Comparison of ENCODE assay signal across 19 mouse cellular contexts in the genomic region with DNA sequence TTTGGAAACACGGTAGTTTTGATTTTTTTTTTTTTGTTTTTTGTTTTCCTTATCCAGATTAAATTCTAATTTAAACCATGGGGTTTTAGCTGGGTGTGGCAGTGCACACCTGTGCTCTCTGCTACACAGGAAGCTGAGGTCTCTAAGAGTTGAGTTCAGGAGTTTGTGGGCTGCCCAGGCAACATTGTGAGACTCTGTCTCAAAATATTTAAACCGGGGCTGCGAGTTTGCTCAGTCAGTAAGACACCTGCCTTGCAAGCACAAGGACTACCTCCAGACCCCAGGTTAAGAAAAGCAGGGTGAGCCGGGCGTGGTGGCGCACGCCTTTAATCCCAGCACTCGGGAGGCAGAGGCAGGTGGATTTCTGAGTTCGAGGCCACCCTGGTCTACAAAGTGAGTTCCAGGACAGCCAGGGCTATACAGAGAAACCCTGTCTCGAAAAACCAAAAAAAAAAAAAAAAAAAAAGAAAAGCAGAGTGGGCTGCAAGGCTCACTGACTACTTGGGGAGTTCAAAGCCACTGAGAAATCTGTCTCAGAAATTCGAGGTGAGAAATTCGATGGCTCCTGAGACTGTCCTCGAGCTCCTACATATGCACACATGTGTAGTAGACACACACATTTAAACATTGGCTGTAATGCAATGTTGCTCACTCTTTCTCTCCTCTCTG. TPM values are rescaled to one million over a fixed set of nuclear protein-coding genes. Genes with fewer than 3 reads are reported as not detected.
A peak's percentile ranks its signal among the peaks of the same experiment; 100 is the strongest.
DNase-seq lines count a peak whose midpoint lies in the region; ATAC-seq lines count a peak whose summit lies in the region.
"Had no signal": no experiment of that assay in that cellular context is flagged by ENCODE, and none has a peak within 500 bp of the region (broad histone marks: within the 10 kb centered on the region; RNA-seq: fewer than 3 reads in every experiment).

No protein-coding gene starts in this region.

- WGBS in forebrain, embryonic 14.5 days, result 88% methylated on average over 11 of the region's 13 CpGs
- WGBS in forebrain, embryonic 16.5 days, result 86% methylated on average over 12 of the region's 13 CpGs
- WGBS in hindbrain, embryonic 10.5 days, result 91% methylated on average over 12 of the region's 13 CpGs

- H3K9ac ChIP-seq in forebrain, embryonic 14.5 days (ENCODE audit: low read length), result no peak overlapping the region
- H3K9ac ChIP-seq in forebrain, embryonic 16.5 days (replicated peaks; ENCODE audit: low read depth, low read length), result no peak overlapping the region
- H3K9ac ChIP-seq: forebrain, postnatal 0 days; heart, embryonic 12.5 days; hindbrain, embryonic 15.5 days; liver, postnatal 0 days; neural tube, embryonic 15.5 days; stomach, embryonic 15.5 days had no signal

- no peak for DNase-seq in forebrain, embryonic 14.5 days (ENCODE audit: low spot score)
- peak; percentile 58 for DNase-seq in CD4-positive, CD25-positive, alpha-beta regulatory T cell, adult 2 months (ENCODE audit: low read depth, low spot score)
- DNase-seq in thymus, postnatal 10 days (ENCODE audit: low spot score in 2 of 2), result peak; percentile 52 to 59
- DNase-seq in hindbrain, embryonic 10.5 days (ENCODE audit: low spot score), result no peak
- DNase-seq in frontal cortex, adult 2 months (ENCODE audit: extremely low spot score in 1 of 2, low spot score in 1 of 2), result no peak
- DNase-seq: cerebellum, adult 18-20 months; layer of hippocampus, adult 9-11 months had no signal

- H3K4me1 ChIP-seq in forebrain, embryonic 14.5 days (ENCODE audit: control insufficient read depth, insufficient read depth, low read length), result peaks cover 3% of the 10 kb centered on the region; the same call in 1 of the 2 replicates
- peaks cover 11% of the 10 kb centered on the region for H3K4me1 ChIP-seq in forebrain, embryonic 16.5 days (replicated peaks; ENCODE audit: control insufficient read depth, insufficient read depth, low read length)
- H3K4me1 ChIP-seq in hindbrain, embryonic 10.5 days (replicated peaks), result peaks cover 10% of the 10 kb centered on the region

- 0 out of 2 replicates have a peak, but pooled peaks have one; percentile 3 for ATAC-seq in forebrain, embryonic 14.5 days
- no peak for ATAC-seq in forebrain, embryonic 16.5 days
- peak; percentile 54 for ATAC-seq in activated CD4-positive, CD25-positive, alpha-beta regulatory T cell, adult 4 months
- ATAC-seq in frontal cortex, adult (ENCODE audit: low TSS enrichment), result no peak

- no peak overlapping the region for H3K4me2 ChIP-seq in forebrain, embryonic 14.5 days (ENCODE audit: low read length)
- H3K4me2 ChIP-seq in forebrain, embryonic 16.5 days (ENCODE audit: low read length), result no peak overlapping the region

- H3K36me3 ChIP-seq in forebrain, embryonic 14.5 days (ENCODE audit: control insufficient read depth, insufficient read depth, low read length), result no peaks in the 10 kb centered on the region
- no peaks in the 10 kb centered on the region for H3K36me3 ChIP-seq in forebrain, embryonic 16.5 days (ENCODE audit: control insufficient read depth, insufficient read depth)
- H3K36me3 ChIP-seq in hindbrain, embryonic 10.5 days, result no peaks in the 10 kb centered on the region
- H3K36me3 ChIP-seq: heart, embryonic 12.5 days; hindbrain, embryonic 15.5 days; neural tube, embryonic 15.5 days; stomach, embryonic 15.5 days had no signal

- no peaks in the 10 kb centered on the region for H3K27me3 ChIP-seq in forebrain, embryonic 14.5 days (replicated peaks; ENCODE audit: control insufficient read depth, insufficient read depth, low read length)
- H3K27me3 ChIP-seq in forebrain, embryonic 16.5 days (replicated peaks; ENCODE audit: control insufficient read depth, insufficient read depth, low read length), result no peaks in the 10 kb centered on the region
- no peaks in the 10 kb centered on the region for H3K27me3 ChIP-seq in hindbrain, embryonic 10.5 days (ENCODE audit: insufficient read depth, poor library complexity, severe bottlenecking)
- H3K27me3 ChIP-seq: hindbrain, embryonic 15.5 days; neural tube, embryonic 15.5 days; stomach, embryonic 15.5 days had no signal

- H3K4me3 ChIP-seq in forebrain, embryonic 14.5 days (ENCODE audit: low read depth, low read length), result no peak overlapping the region
- H3K4me3 ChIP-seq in forebrain, embryonic 16.5 days (replicated peaks; ENCODE audit: low read length), result no peak overlapping the region
- no peak overlapping the region for H3K4me3 ChIP-seq in hindbrain, embryonic 10.5 days
- H3K4me3 ChIP-seq: heart, embryonic 12.5 days; hindbrain, embryonic 15.5 days; left cerebral cortex, adult 2 months; myocyte; neural tube, embryonic 15.5 days; stomach, embryonic 15.5 days had no signal

- no peaks in the 10 kb centered on the region for H3K9me3 ChIP-seq in forebrain, embryonic 14.5 days (replicated peaks; ENCODE audit: control insufficient read depth, low read length)
- no peaks in the 10 kb centered on the region for H3K9me3 ChIP-seq in forebrain, embryonic 16.5 days (ENCODE audit: control insufficient read depth, low read length)
- H3K9me3 ChIP-seq in hindbrain, embryonic 10.5 days, result no peaks in the 10 kb centered on the region
- H3K9me3 ChIP-seq: heart, embryonic 12.5 days; hindbrain, embryonic 15.5 days; megakaryocyte, embryonic 14.5 days; neural tube, embryonic 15.5 days; stomach, embryonic 15.5 days had no signal

- no peak overlapping the region for H3K27ac ChIP-seq in forebrain, embryonic 14.5 days (ENCODE audit: low read depth, low read length)
- no peak overlapping the region for H3K27ac ChIP-seq in forebrain, embryonic 16.5 days (ENCODE audit: low read length)
- H3K27ac ChIP-seq in hindbrain, embryonic 10.5 days, result no peak overlapping the region
- H3K27ac ChIP-seq: hindbrain, embryonic 15.5 days; left cerebral cortex, adult 2 months; neural tube, embryonic 15.5 days; stomach, embryonic 15.5 days had no signal

RNA-seq across cellular contexts. Expression of gene Skil, which starts 11.9 kb away (rescaled TPM):
- polyA plus RNA-seq in forebrain, embryonic 14.5 days (2014; fragmentation: Nextera tagmentation; extraction: Ambion mirVana), result 24.2 and 36.0 TPM in 2 replicates
- polyA plus RNA-seq in forebrain, embryonic 16.5 days (2015; fragmentation: Nextera tagmentation; extraction: Ambion mirVana), result 30.8 and 32.3 TPM in 2 replicates
- 10 to 100 TPM; 54.4 to 60.6 TPM for polyA plus RNA-seq in activated CD4-positive, CD25-positive, alpha-beta regulatory T cell, adult 4 months (2017; shearing (Covaris generic))
- 34.4 and 37.3 TPM in 2 replicates for polyA plus RNA-seq in hindbrain, embryonic 10.5 days (2016; fragmentation: Nextera tagmentation; extraction: Ambion mirVana)
- polyA plus RNA-seq in frontal cortex, adult 2 months (2012; rRNA removed), result 19.8 and 20.0 TPM in 2 replicates

Comparison
In these comparisons a context has a peak if more than half of its experiments do, and no peak if none do; other contexts are left out.
1. ATAC-seq: peak in forebrain, embryonic 14.5 days (single experiment) and activated CD4-positive, CD25-positive, alpha-beta regulatory T cell, adult 4 months (single experiment); none in forebrain, embryonic 16.5 days (single experiment) and frontal cortex, adult (single experiment).
2. DNase-seq: peak in CD4-positive, CD25-positive, alpha-beta regulatory T cell, adult 2 months (single experiment) and thymus, postnatal 10 days (2 of 2); none in forebrain, embryonic 14.5 days (single experiment), hindbrain, embryonic 10.5 days (single experiment) and frontal cortex, adult 2 months (0 of 2).